Mouse (Mus musculus) MEL (cell line): ENCODE measurements around the gene Olfr509. TPM values are rescaled to one million over a fixed set of nuclear protein-coding genes. Genes with fewer than 3 reads are reported as not detected.

Experiments
- DNase-seq: peaks from one replicate; pipeline ENCODE4 v3.0.0; 2011; ENCODE audit warnings: low read depth, low spot score
- H3K27ac ChIP-seq: 2 replicates; pipeline ENCODE4 v1.5.1; 2012; ENCODE audit warnings: low read depth, mild to moderate bottlenecking, control low read depth, low read length, moderate library complexity; ENCODE audit not compliant: control insufficient read depth
- H3K27me3 ChIP-seq, 2 experiments: fragments of 150-350 bp in 1 of 2; sonication (generic) in 1 of 2; 2 replicates each; pipeline ENCODE4 v1.6.1; 2012; ENCODE audit warnings: low read length in 2 of 2, mild to moderate bottlenecking in 2 of 2, improper control_type of control experiment in 1 of 2, moderate library complexity in 1 of 2; ENCODE audit not compliant: insufficient read depth in 2 of 2, control insufficient read depth in 1 of 2
- H3K36me3 ChIP-seq, 2 experiments: 2 replicates each; pipeline ENCODE4 v1.6.1; 2012 to 2014; ENCODE audit warnings: low read length in 2 of 2, improper control_type of control experiment in 1 of 2, inconsistent platforms in 1 of 2, mild to moderate bottlenecking in 1 of 2; ENCODE audit not compliant: insufficient read depth in 2 of 2, control insufficient read depth in 1 of 2
- H3K4me1 ChIP-seq, 2 experiments: fragments of 150-350 bp in 1 of 2; sonication (generic) in 1 of 2; 2 replicates each; pipeline ENCODE4 v1.6.1; 2012; ENCODE audit warnings: low read length in 2 of 2, improper control_type of control experiment in 1 of 2, mild to moderate bottlenecking in 1 of 2; ENCODE audit not compliant: insufficient read depth in 2 of 2, control insufficient read depth in 1 of 2
- H3K4me3 ChIP-seq, 2 experiments: fragments of 150-350 bp in 1 of 2; sonication (generic) in 1 of 2; 2 replicates each; pipeline ENCODE4 v1.5.1; 2012; ENCODE audit warnings: low read depth in 2 of 2, low read length in 2 of 2, mild to moderate bottlenecking in 2 of 2, moderate library complexity in 2 of 2, control low read depth in 1 of 2, improper control_type of control experiment in 1 of 2; ENCODE audit not compliant: control insufficient read depth in 1 of 2, insufficient read depth in 1 of 2
- H3K79me2 ChIP-seq: 2 replicates; pipeline ENCODE4 v1.6.1; 2012; ENCODE audit warnings: mild to moderate bottlenecking, low read length, moderate library complexity; ENCODE audit not compliant: control insufficient read depth, poor library complexity, insufficient read depth
- H3K9ac ChIP-seq: 2 replicates; pipeline ENCODE4 v1.6.1; 2012; ENCODE audit warnings: low read depth, mild to moderate bottlenecking, control low read depth, low read length, moderate library complexity; ENCODE audit not compliant: control insufficient read depth, poor library complexity, severe bottlenecking
- H3K9me3 ChIP-seq: fragments of 150-350 bp; sonication (generic); replicated peaks from 2 replicates; pipeline ENCODE4 v1.6.1; 2012; ENCODE audit warnings: mild to moderate bottlenecking, low read length, improper control_type of control experiment, moderate library complexity; ENCODE audit not compliant: insufficient read depth
- BHLHE40 ChIP-seq: IDR thresholded peaks from 2 replicates; pipeline ENCODE4 v1.6.1; 2012; ENCODE audit warnings: low read depth, mild to moderate bottlenecking, inconsistent platforms, low read length, improper control_type of control experiment, borderline replicate concordance
- CHD2 ChIP-seq: IDR thresholded peaks from 2 replicates; pipeline ENCODE4 v1.6.1; 2011; ENCODE audit warnings: low read length, improper control_type of control experiment
- CTCF ChIP-seq, 3 experiments: IDR thresholded peaks in 2 of 3; conservative IDR thresholded peaks in 1 of 3; 2 replicates each; pipeline ENCODE4 v1.5.1; 2011 to 2012; ENCODE audit warnings: low read length in 3 of 3, low read depth in 2 of 3, mild to moderate bottlenecking in 2 of 3, improper control_type of control experiment in 1 of 3, inconsistent platforms in 1 of 3, mixed read lengths in 1 of 3, moderate library complexity in 1 of 3; ENCODE audit not compliant: control insufficient read depth in 1 of 3, insufficient read depth in 1 of 3, poor library complexity in 1 of 3, severe bottlenecking in 1 of 3
- GATA1 ChIP-seq: IDR thresholded peaks from 2 replicates; pipeline ENCODE4 v1.6.1; 2011; ENCODE audit warnings: low read depth, low read length, improper control_type of control experiment
- MAFK ChIP-seq: IDR thresholded peaks from 2 replicates; pipeline ENCODE4 v1.6.1; 2011; ENCODE audit warnings: low read depth, mild to moderate bottlenecking, low read length, improper control_type of control experiment, borderline replicate concordance
- MXI1 ChIP-seq: IDR thresholded peaks from 2 replicates; pipeline ENCODE4 v1.6.1; 2011; ENCODE audit warnings: mild to moderate bottlenecking, low read depth, low read length, improper control_type of control experiment
- MYB ChIP-seq: IDR thresholded peaks from 2 replicates; pipeline ENCODE4 v1.6.1; 2011; ENCODE audit warnings: mild to moderate bottlenecking, low read depth, low read length, improper control_type of control experiment
- MYC ChIP-seq: IDR thresholded peaks from 2 replicates; pipeline ENCODE4 v1.6.1; 2011; ENCODE audit warnings: low read depth, mild to moderate bottlenecking, low read length, improper control_type of control experiment, moderate library complexity
- NRF1 ChIP-seq: IDR thresholded peaks from 2 replicates; pipeline ENCODE4 v1.6.1; 2014; ENCODE audit warnings: low read depth, mild to moderate bottlenecking, inconsistent platforms, low read length, improper control_type of control experiment, moderate library complexity; ENCODE audit not compliant: poor library complexity, insufficient read depth, severe bottlenecking
- POLR2AphosphoS2 ChIP-seq: IDR thresholded peaks from 2 replicates; pipeline ENCODE4 v1.6.1; 2011; ENCODE audit warnings: low read length, improper control_type of control experiment
- POLR2AphosphoS5 ChIP-seq: IDR thresholded peaks from 2 replicates; pipeline ENCODE4 v1.6.1; 2012; ENCODE audit warnings: low read depth, borderline replicate concordance, mild to moderate bottlenecking, inconsistent platforms, low read length, moderate library complexity, mixed read lengths
- RAD21 ChIP-seq: IDR thresholded peaks from 2 replicates; pipeline ENCODE4 v1.6.1; 2011; ENCODE audit warnings: mild to moderate bottlenecking, low read depth, low read length, improper control_type of control experiment
- SIN3A ChIP-seq: IDR thresholded peaks from 2 replicates; pipeline ENCODE4 v1.6.1; 2012; ENCODE audit warnings: low read length, improper control_type of control experiment, inconsistent platforms
- TBP ChIP-seq: IDR thresholded peaks from 2 replicates; pipeline ENCODE4 v1.8.0; 2011; ENCODE audit warnings: low read depth, low read length, improper control_type of control experiment
- TCF12 ChIP-seq: IDR thresholded peaks from 2 replicates; pipeline ENCODE4 v1.6.1; 2014; ENCODE audit warnings: low read depth, mild to moderate bottlenecking, inconsistent platforms, low read length, improper control_type of control experiment, moderate library complexity
- USF1 ChIP-seq: IDR thresholded peaks from 2 replicates; pipeline ENCODE4 v1.6.1; 2014; ENCODE audit warnings: low read depth, mild to moderate bottlenecking, inconsistent platforms, low read length, improper control_type of control experiment, moderate library complexity
- USF2 ChIP-seq, 2 experiments: IDR thresholded peaks; 2 replicates each; pipeline ENCODE4 v1.6.1; 2011 to 2012; ENCODE audit warnings: improper control_type of control experiment in 2 of 2, low read length in 2 of 2, borderline replicate concordance in 1 of 2, inconsistent platforms in 1 of 2, low read depth in 1 of 2, mild to moderate bottlenecking in 1 of 2; ENCODE audit not compliant: insufficient read depth in 1 of 2
- ZC3H11A ChIP-seq: IDR thresholded peaks from 2 replicates; pipeline ENCODE4 v1.6.1; 2012; ENCODE audit warnings: low read depth, mild to moderate bottlenecking, inconsistent platforms, low read length, improper control_type of control experiment
- ZKSCAN1 ChIP-seq: IDR thresholded peaks from 2 replicates; pipeline ENCODE4 v1.6.1; 2012; ENCODE audit warnings: low read depth, mild to moderate bottlenecking, inconsistent platforms, low read length, improper control_type of control experiment, moderate library complexity
- polyA plus RNA-seq, 2 experiments: library from polyadenylated mRNA; stranded (reverse) in 1 of 2; unstranded in 1 of 2; fragments of >175 nt in 1 of 2; fragments of >200 nt in 1 of 2; gene quantifications; 2 replicates each; pipeline versions ENCODE4 v1.2.1 to v1.2.4; 2012; ENCODE audit warnings: low replicate concordance in 2 of 2, low read depth in 1 of 2; ENCODE audit not compliant: insufficient read length in 2 of 2, insufficient read depth in 1 of 2, missing spikeins in 1 of 2
- total RNA-seq: library from RNA; depleted of rRNA; stranded (reverse); fragments of 300-350 nt; gene quantifications from 2 replicates; pipeline ENCODE4 v1.2.3, GENCODE M21; 2012

Olfr509 gene
- total and polyA plus RNA-seq, 3 experiments, result not detected

- DNase-seq, result no peak
- Histone ChIP-seq H3K27ac (no peak within 1 kb of the TSS), H3K4me3 (no peak within 1 kb of the TSS), H3K9ac (no peak within 1 kb of the TSS), H3K27me3 (no peaks in the 10 kb centered on the region), H3K79me2 (no peaks in the 10 kb centered on the region), H3K36me3 (no peaks in the 10 kb centered on the region), H3K4me1 (no peaks in the 10 kb centered on the region), H3K9me3 (no peaks in the 10 kb centered on the region)
- no peak for TF ChIP-seq MXI1
- no peak for TF ChIP-seq MAFK
- no peak for TF ChIP-seq SIN3A
- no peak for TF ChIP-seq USF1
- TF ChIP-seq BHLHE40, result no peak
- TF ChIP-seq MYC, result no peak
- TF ChIP-seq CHD2, result no peak
- no peak for TF ChIP-seq POLR2AphosphoS5
- TF ChIP-seq POLR2AphosphoS2, result no peak
- TF ChIP-seq TBP, result no peak
- no peak for TF ChIP-seq NRF1
- TF ChIP-seq MYB, result no peak
- TF ChIP-seq RAD21, result no peak
- no peak for TF ChIP-seq CTCF (IDR thresholded peaks at IDR 0.05 in 2 of 3, conservative IDR thresholded peaks at IDR 0.05 in 1 of 3; ENCODE audit: control insufficient read depth in 1 of 3, insufficient read depth in 1 of 3, low read depth in 2 of 3, low read length in 3 of 3, poor library complexity in 1 of 3, severe bottlenecking in 1 of 3)
- no peak for TF ChIP-seq TCF12
- TF ChIP-seq GATA1, result no peak
- no peak for TF ChIP-seq ZKSCAN1
- no peak for TF ChIP-seq USF2 (IDR thresholded peaks at IDR 0.05; ENCODE audit: borderline replicate concordance in 1 of 2, insufficient read depth in 1 of 2, low read depth in 1 of 2, low read length in 2 of 2)
- no peak for TF ChIP-seq ZC3H11A
These were observed 14.4 kb upstream of the Olfr509 start, which contains the start of gene Olfr510 for GRCm38 (mm10) chr7:108666118-108666517. TSS of gene Olfr510 (plus strand) at chr7:108666418.

- no peaks in the 10 kb centered on the region for H3K9me3 ChIP-seq
- H3K36me3 ChIP-seq, result no peaks in the 10 kb centered on the region
- no peaks in the 10 kb centered on the region for H3K79me2 ChIP-seq
- H3K27ac ChIP-seq, result no peak overlapping the region
- no peak overlapping the region for H3K9ac ChIP-seq
- TF ChIP-seq ZC3H11A (no peak), GATA1 (no peak), MXI1 (no peak), NRF1 (no peak)
- no peaks in the 10 kb centered on the region for H3K4me1 ChIP-seq
- DNase-seq, result no peak
- H3K4me3 ChIP-seq, result no peak overlapping the region
- H3K27me3 ChIP-seq, result no peaks in the 10 kb centered on the region
These were observed 10.7 kb upstream of the Olfr509 start for GRCm38 (mm10) chr7:108662419-108662818.
